Mouse (Mus musculus) left cerebral cortex, postnatal 25 days (tissue): ENCODE measurements at regions not wholly inside any gene's neighbourhood (a gene's known extent, or its start where the extent isn't known, plus 50 kb on each side); places are given as distances from the start of the nearest gene placed in this dataset.
A peak's percentile ranks its signal among the peaks of the same experiment; 100 is the strongest.
"Not testable (repeated sequence)": the region's sequence is repeated elsewhere in the genome, so short reads cannot be mapped to it uniquely, and the experiment has no call there.

ENCODE experiments used
- DNase-seq, 2 experiments: peaks; one replicate each; pipeline ENCODE4 v3.0.0; 2022; ENCODE audit warnings: low spot score in 2 of 2, mixed read lengths in 1 of 2
- intact Hi-C: fragments of 180-260 bp; cut with DNase I; formaldehyde crosslinking; loops from one replicate; pipeline ENCODE4 v1.15.1; 2025

GRCm38 (mm10) chr17:13574682-13575444 lies 185.5 kb upstream of the Afdn start:
- intact Hi-C loops: no loop called here
- no peak for DNase-seq

- peak; percentile 51 to 70 for DNase-seq
- intact Hi-C loops: no loop called here
Measured at GRCm38 (mm10) chr17:13577798-13578197, 182.5 kb upstream of the Afdn start.

- intact Hi-C loops: no loop called here
- no peak for DNase-seq
Measured at GRCm38 (mm10) chr17:13581214-13581920, 179.0 kb upstream of the Afdn start.

- intact Hi-C loops: no loop called here
- no peak for DNase-seq
Measured at GRCm38 (mm10) chr17:13581995-13582588, 178.2 kb upstream of the Afdn start.

GRCm38 (mm10) chr17:13583475-13584233 lies 176.7 kb upstream of the Afdn start:
- intact Hi-C loops: no loop called here
- peak in 1 of 2 experiments; percentile 45 for DNase-seq

- DNase-seq: no peak
- intact Hi-C loops: no loop called here
Measured at GRCm38 (mm10) chr17:13584394-13584793, 175.9 kb upstream of the Afdn start.

GRCm38 (mm10) chr17:13590240-13590837 lies 170.0 kb upstream of the Afdn start:
- DNase-seq: not testable (repeated sequence)

More at GRCm38 (mm10) chr17:13590240-13590837, 170.0 kb upstream of the Afdn start:
- intact Hi-C loops: not testable (repeated sequence)
